Mouse (Mus musculus): ENCODE measurements around the gene Sord.

Gene Sord

DNA sequence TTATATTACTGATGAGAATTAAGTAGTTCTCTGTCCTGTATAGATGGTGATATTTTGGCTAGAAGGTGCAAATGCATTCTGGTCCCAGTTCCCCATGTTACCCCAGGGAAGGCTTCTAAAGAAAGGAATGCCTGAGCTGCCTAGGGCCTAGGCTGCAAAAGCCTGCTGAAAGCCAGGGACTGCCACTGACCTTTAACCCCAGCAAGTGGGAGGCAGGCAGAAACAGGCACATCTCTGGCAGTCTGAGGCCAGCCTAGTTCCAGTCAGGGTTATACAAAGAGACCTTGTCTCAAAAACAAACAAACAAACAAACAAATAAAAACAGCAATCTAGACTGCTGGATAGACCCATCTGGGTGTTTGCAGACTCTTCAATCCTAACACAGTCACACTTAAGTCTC lies 6.2 kb downstream of the Sord start:
- DNase-seq (ENCODE audit: low read depth, low spot score), result no peak

DNA sequence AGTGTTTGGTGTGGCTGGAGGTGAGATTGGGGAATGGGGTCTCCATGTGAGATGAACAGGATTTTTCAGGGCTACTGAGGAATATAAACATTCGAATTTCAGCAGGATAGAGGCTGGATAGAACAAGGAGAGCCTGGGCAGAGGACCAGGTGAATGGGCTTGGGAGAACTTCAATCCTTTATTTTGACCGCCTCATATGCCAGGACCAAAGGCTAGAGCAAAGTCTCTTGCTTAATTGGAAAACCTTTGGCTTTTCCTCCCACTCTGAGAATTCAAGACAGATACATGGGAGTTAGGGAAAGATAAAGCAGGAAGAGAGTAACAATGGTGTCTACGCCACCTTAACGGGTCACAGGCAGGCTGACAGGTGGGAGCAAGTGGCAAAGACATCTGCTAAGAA lies 6.7 kb downstream of the Sord start:
- DNase-seq (ENCODE audit: low read depth, low spot score), result no peak

DNA sequence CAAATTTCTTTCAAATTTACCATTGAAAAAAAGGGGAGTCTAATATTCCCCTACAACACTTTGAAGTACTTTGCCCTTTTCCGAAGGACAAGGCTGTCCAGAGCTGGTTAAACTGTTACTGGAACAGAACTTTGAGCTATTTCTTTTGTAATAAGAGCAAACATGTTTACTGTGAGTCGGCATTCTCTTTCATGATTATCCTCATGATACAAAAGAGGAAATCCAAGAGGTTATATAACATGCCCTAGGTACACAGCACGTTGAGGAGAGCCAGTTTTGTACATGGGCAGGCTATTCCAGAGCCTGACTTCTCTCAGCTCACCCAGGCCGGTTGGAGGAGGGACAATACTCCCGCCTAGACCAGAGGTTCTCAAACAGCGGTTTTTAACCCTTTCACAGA lies 7.4 kb downstream of the Sord start:
- DNase-seq (ENCODE audit: low read depth, low spot score), result no peak

- peak; percentile 51 for DNase-seq (ENCODE audit: low read depth, low spot score)
Observed at GRCm38 (mm10) chr2:122243671-122244131, 9.2 kb downstream of the Sord start.

GRCm38 (mm10) chr2:122247786-122248185 lies 13.2 kb downstream of the Sord start:
- DNase-seq (ENCODE audit: low read depth, low spot score), result no peak

- no peak for DNase-seq (ENCODE audit: low read depth, low spot score)
Observed at GRCm38 (mm10) chr2:122255997-122256396, 21.4 kb downstream of the Sord start.

DNA sequence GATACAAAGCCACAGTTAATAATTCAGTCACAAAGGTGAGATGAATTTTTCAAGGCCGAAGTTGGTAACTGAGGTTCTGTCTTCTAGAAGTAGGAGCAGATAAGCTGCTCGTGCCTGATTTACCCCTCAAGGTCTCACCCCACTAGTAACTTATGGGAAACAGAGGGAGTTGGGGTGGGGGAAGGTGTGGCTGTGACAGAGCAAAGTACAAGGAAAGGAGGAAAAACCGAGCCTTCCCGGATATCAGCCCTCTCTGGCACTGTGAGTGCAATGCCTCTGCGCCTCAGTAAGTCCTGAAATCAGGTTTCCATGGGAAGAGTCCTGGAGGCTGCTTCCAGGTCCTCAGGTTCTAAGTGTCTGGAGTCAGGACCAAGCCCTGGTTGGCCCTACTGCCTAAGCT lies 26.2 kb downstream of the Sord start:
- DNase-seq (ENCODE audit: low read depth, low spot score), result no peak

DNA sequence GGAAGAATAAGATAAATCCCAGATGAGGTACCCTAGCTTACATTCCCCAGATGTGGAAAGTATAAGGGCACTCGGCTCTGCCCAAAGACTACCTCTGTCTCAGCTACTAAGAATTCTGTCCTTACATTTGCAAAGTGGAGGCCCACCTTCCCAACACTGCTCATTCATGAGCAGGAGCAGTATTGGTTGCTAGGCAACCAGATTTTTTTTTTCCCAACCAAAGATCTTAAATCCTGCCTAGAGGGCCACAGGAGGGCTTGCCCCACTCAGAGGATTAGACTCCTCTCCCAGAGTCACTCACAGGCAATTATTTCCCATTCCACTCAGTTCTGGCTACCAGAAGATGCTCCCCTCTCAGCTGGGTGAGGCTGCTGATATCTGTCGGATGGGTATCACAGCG lies 30.1 kb downstream of the Sord start:
- peak; percentile 35 for DNase-seq (ENCODE audit: low read depth, low spot score)

- no peak for DNase-seq (ENCODE audit: low read depth, low spot score)
Observed at GRCm38 (mm10) chr2:122266407-122267193, 32.1 kb downstream of the Sord start.

DNA sequence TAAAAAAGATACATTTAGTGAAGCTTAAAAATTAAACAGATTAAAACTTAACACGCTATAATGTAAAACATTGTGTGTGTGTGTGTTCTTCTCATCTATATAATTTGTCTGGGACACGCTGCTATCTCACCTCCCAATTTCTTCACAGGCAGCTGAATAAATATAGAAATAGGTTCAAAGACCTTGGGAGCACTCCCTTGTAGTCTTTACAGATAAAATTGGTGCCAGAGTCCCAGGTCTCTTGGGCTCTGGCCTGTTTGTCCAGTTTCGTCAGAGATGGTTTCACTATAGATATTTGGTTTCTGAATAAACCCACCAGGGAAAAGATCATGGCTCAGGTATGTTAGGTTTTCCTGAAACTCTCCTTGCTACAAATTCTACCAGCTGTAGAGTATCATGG lies 44.2 kb downstream of the Sord start:
- no peak for DNase-seq (ENCODE audit: low read depth, low spot score)

DNA sequence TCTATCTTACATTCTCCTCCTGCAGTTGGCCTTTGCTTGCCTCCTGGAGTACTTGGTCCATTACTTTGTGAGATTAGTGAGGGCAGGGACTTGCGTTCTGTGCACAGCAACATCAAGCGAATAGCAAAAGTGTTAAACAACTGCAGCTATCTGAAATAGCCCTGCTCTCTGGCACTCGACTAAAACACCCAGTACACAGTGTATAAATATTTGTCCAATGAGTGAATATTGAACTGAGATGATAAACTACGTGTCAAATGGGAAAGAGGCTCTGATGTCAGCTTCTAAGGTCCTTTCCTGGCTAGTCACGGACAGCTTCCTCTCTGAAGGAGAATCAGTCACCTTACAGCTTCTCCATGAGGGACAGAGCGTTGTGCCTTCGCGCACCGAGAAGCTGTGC lies 49.5 kb downstream of the Sord start:
- no peak for DNase-seq (ENCODE audit: low read depth, low spot score)

DNA sequence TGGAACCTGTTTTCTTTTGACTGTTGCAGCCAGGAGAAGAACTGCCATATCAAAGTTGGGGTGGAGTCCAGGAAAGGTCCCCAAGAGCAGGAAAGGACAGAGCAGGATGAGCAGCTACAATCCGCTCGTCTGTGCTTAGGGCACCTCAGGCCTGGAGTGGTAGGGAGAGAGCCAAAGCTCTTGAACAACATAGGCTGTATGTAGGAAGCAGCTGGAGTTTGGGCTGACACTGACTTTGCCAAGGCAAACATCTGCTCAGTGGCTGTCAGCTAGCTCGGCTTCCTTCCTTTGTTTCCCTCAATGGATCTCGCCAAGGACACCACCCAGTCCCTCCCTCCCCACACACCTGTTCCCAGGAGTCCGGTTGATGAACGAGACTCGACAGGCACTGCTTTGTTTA lies 51.6 kb downstream of the Sord start:
- DNase-seq (ENCODE audit: low read depth, low spot score), result no peak

- no peak for DNase-seq (ENCODE audit: low read depth, low spot score)
Observed at GRCm38 (mm10) chr2:122294916-122295315, 60.4 kb downstream of the Sord start.

DNA sequence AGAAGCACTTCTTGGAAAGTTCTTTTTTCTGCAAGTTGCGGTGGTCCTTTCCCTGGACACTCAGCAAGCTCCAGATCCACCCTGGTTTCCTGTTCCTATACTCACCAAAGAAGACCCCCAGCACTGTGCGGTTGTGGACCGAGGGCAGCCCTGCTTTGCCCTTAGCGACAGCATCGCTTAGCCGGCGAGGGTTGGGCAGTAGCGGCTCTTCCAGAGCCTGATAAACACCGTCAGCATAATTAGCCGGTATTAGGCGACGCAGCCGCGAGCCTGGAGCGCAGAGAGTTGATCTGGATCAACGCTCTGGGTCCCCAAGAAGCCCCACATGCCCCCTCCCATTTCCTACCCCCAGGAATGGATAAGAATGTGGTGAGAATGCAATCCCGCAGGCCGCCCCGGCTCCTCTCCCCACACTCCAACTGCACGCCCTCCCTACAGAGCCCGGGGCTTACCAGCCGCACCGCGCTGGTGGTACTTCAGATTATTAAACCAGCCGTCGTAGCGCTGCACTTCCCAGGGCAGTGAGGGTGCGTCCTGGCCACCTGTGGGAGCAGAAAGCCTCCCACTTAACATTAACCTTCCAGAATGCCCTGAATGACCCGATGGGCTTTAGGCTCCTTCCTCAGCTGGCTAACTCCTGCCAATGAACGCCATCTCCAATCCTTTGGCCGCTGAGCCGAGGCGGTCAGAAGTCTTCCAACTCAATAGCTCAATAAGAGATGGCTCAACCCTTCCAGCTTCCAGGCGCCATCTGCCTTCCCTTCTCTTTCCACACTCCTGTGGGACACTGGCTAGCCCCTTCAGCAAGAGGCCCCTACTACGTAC lies 62.9 kb downstream of the Sord start:
- no peak for DNase-seq (ENCODE audit: low read depth, low spot score)

- no peak for DNase-seq (ENCODE audit: low read depth, low spot score)
Observed at GRCm38 (mm10) chr2:122298096-122298499, 63.5 kb downstream of the Sord start, which contains the start of gene Duox2. TSS of gene Duox2 (minus strand) at chr2:122298449.

- no peak for DNase-seq (ENCODE audit: low read depth, low spot score)
Observed at GRCm38 (mm10) chr2:122298596-122299490, 64.3 kb downstream of the Sord start, which contains the start of gene Duoxa2. TSS of gene Duoxa2 (plus strand) at chr2:122298900.

- DNase-seq (ENCODE audit: low read depth, low spot score), result no peak
Observed at GRCm38 (mm10) chr2:122299911-122300655, 65.5 kb downstream of the Sord start.

DNA sequence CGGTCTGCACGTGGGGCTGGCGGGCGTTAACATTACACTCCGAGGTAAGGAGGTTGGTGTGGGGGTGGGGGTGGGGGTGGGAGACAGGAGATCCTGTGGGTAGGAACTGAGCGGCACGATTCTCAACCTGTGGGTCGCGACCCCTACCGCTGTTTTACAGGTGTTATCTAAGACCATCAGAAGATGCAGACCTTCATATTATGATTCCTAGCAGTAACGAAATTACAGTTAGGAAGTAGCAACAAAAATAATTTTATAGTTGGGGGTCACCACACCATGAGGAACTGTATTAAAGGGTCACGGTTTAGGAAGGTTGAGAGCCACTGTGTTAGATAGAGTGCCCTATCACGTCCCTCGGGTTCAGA lies 66.1 kb downstream of the Sord start:
- no peak for DNase-seq (ENCODE audit: low read depth, low spot score)

DNA sequence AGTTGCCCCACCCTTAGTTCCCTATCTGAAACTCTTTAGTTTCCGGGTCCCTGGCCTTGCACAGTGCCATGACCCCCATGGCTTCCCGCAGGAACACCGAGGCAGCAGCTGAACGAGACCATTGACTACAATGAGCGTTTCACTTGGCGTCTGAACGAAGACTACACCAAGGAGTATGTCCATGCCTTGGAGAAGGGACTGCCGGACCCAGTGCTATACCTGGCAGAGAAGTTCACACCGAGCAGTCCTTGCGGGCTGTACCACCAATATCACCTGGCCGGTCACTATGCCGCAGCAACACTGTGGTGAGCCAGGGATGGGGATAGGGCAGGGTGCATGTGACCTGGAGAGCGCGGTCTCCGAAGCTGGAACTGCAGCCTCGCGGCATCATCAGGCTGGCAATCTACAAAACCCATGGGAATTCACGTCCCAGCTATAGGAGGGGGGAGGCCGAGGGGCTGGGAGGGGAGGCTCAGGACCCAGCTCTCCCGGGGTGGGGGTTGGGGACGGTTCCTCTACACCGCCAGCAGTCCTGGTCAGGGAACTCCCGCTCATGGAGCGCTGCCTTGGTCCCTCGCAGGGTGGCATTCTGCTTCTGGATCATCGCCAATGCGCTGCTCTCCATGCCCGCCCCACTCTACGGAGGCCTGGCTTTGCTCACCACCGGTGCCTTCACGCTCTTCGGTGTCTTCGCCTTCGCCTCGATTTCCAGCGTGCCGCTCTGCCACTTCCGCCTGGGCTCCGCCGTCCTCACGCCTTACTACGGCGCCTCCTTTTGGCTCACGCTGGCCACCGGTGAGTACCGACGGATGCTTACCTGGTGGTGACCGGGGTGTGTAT lies 66.8 kb downstream of the Sord start:
- no peak for DNase-seq (ENCODE audit: low read depth, low spot score)

DNA sequence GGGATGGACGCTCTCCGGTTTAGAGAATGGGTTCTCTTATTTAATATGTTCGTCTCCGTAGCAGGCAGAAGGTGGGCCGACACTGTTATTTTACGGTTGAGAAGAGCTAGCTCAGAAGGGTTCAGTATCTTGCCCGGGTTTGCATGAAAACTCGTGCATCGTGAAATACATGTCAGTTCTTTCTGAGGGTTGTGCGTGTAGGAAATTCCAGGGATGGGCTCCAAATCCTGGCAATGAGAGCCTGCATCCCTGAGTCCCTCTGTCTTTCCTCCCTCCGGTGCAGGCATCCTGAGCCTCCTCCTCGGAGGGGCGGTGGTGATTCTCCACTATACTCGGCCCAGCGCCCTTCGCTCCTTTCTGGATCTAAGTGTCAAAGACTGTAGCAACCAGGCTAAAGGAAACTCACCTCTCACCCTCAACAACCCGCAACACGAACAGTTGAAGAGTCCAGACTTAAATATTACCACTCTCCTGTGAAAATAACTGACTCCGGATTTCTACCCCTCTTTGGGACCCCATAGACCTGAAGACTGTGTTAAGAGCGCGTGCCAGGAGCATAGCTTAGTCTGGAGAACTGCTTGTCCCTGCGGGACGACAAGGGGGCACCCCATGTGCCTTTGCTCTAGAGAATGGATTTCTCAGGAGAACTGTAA lies 67.5 kb downstream of the Sord start:
- DNase-seq (ENCODE audit: low read depth, low spot score), result no peak
